Mouse (Mus musculus) liver, embryonic 14.5 days (tissue): ENCODE data around the gene Txndc15. TPM values are rescaled to one million over a fixed set of nuclear protein-coding genes. Genes with fewer than 3 reads are reported as not detected.
A peak's percentile ranks its signal among the peaks of the same experiment; 100 is the strongest.

Source experiments
- ATAC-seq: fragments of 200-750 bp; cut with Nextera tagmentation; 2 replicates; pipeline ENCODE4 v1.8.0; 2017; ENCODE audit warnings: moderate number of reproducible peaks, mild to moderate bottlenecking, moderate library complexity; ENCODE audit not compliant: insufficient read depth
- DNase-seq, 3 experiments: peaks; one replicate each; pipeline ENCODE4 v3.0.0-alpha.2; 2012 to 2013; ENCODE audit warnings: low read depth in 3 of 3, low spot score in 3 of 3
- H3K27ac ChIP-seq: fragments of 300-500 bp; sonication (generic); 2 replicates; pipeline ENCODE4 v1.5.1; 2014; ENCODE audit warnings: moderate library complexity, mild to moderate bottlenecking, control low read depth, inconsistent platforms
- H3K27me3 ChIP-seq: fragments of 300-500 bp; sonication (generic); 2 replicates; pipeline ENCODE4 v1.6.1; 2014; ENCODE audit warnings: mild to moderate bottlenecking, low read length, moderate library complexity; ENCODE audit not compliant: control insufficient read depth, insufficient read depth
- H3K36me3 ChIP-seq: fragments of 300-500 bp; sonication (generic); replicated peaks from 2 replicates; pipeline ENCODE4 v1.6.1; 2014; ENCODE audit warnings: low read depth; ENCODE audit not compliant: control insufficient read depth, insufficient read depth
- H3K4me1 ChIP-seq, 2 experiments: fragments of 200-500 bp in 1 of 2; fragments of 300-500 bp in 1 of 2; sonication (generic) in 1 of 2; replicated peaks; 2 replicates each; pipeline ENCODE4 v1.6.1; 2012 to 2014; ENCODE audit warnings: antibody characterized with exemption in 1 of 2, inconsistent platforms in 1 of 2, low read length in 1 of 2; ENCODE audit not compliant: control insufficient read depth in 2 of 2, insufficient read depth in 2 of 2
- H3K4me2 ChIP-seq: fragments of 300-500 bp; sonication (generic); 2 replicates; pipeline ENCODE4 v1.6.1; 2014; ENCODE audit warnings: low read depth, mild to moderate bottlenecking, control low read depth, moderate library complexity
- H3K4me3 ChIP-seq, 2 experiments: fragments of 200-500 bp in 1 of 2; fragments of 300-500 bp in 1 of 2; sonication (generic) in 1 of 2; 2 replicates each; pipeline ENCODE4 v1.5.1; 2012 to 2014; ENCODE audit warnings: low read depth in 2 of 2, low read length in 2 of 2, mild to moderate bottlenecking in 2 of 2, control low read depth in 1 of 2, inconsistent platforms in 1 of 2, moderate library complexity in 1 of 2; ENCODE audit not compliant: insufficient read depth in 1 of 2
- H3K9ac ChIP-seq: fragments of 300-500 bp; sonication (generic); replicated peaks from 2 replicates; pipeline ENCODE4 v1.6.1; 2014; ENCODE audit warnings: mild to moderate bottlenecking, control low read depth, moderate library complexity
- H3K9me3 ChIP-seq: fragments of 300-500 bp; sonication (generic); 2 replicates; pipeline ENCODE4 v1.6.1; 2016; ENCODE audit warnings: low read length, mixed read lengths; ENCODE audit not compliant: control insufficient read depth
- CTCF ChIP-seq: IDR thresholded peaks from 2 replicates; pipeline ENCODE4 v1.5.1; 2016; ENCODE audit warnings: antibody characterized with exemption, low read depth, control low read depth
- EP300 ChIP-seq: IDR thresholded peaks from 2 replicates; pipeline ENCODE4 v1.6.1; 2016; ENCODE audit warnings: antibody characterized with exemption, low read depth
- WGBS: fragments of 180-500 bp; shearing (Covaris S2); extraction: QIAGEN DNeasy Blood & Tissue Kit; methylation state at CpG from one replicate; pipeline ENCODE4 v1.1.7; 2014; ENCODE audit not compliant: insufficient replicate concordance; 5-methylcytosine and 5-hydroxymethylcytosine counted together
- polyA plus RNA-seq, 2 experiments: library from polyadenylated mRNA; depleted of rRNA in 1 of 2; stranded (reverse) in 1 of 2; unstranded in 1 of 2; fragments of >200 nt; fragmentation: Nextera tagmentation in 1 of 2; extraction: Ambion mirVana in 1 of 2; gene quantifications; 2 replicates each; pipeline versions ENCODE4 v1.2.1 to v1.2.3; 2012 to 2014

Txndc15 gene
- polyA plus RNA-seq, 2 experiments: 10.4 to 28.5 TPM

DNA sequence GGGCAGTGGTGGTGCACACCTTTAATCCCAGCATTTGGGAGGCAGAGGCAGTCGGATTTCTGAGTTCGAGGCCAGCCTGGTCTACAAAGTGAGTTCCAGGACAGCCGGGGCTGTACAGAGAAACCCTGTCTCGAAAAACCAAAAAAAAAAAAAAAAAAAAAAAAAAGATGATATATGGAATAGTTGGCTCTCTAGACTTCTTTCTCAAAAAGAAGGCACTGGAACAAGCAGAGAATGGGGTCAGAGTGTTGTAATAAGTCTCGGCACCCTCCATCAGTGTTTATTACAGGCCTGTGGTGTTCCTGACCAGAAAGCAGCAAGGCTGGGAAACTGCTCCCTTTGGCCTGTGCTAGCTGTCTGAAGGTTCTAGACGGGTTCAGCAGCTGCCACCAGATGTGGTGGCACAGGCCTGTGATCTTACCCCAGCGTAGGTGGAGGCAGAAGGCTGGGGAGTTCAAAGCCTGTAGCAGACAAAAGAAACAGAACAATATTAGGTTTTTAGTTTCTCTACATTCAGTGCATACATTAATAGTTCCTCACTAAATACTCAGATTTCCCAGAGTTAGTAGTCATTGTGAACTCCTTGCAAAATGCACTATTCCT lies 1.6 kb downstream of the Txndc15 start:
- no peak overlapping the region for H3K4me2 ChIP-seq
- 86% methylated on average over 7 of the region's 7 CpGs for WGBS
- no peak for ATAC-seq

DNA sequence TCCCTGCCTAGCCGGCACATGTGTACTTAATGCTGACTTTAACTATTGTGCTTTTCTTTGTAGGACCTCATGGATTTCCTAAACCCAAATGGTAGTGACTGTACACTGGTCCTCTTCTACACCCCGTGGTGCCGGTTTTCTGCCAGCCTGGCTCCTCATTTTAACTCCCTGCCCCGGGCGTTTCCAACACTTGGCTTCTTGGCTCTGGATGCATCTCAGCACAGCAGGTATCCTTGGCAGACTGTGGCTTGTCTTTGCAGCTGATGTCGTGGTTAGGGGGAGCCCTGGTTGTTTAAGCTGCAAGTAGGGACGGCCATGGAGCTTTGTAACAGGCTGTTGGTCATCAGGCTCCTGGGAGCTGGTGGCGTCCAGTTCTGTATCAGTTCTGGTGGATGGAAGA lies 7.1 kb downstream of the Txndc15 start:
- 73% methylated on average over 8 of the region's 8 CpGs for WGBS
- DNase-seq (no peak), ATAC-seq (no peak)
- no peak overlapping the region for H3K9ac ChIP-seq
- peaks cover 2 to 4% of the 10 kb centered on the region in 2 experiments; a peak in 2 of 4 replicates for H3K4me1 ChIP-seq
- no peaks in the 10 kb centered on the region for H3K9me3 ChIP-seq
- no peak overlapping the region for H3K4me3 ChIP-seq
- H3K36me3 ChIP-seq: no peaks in the 10 kb centered on the region
- H3K27me3 ChIP-seq: no peaks in the 10 kb centered on the region
- no peak for TF ChIP-seq EP300
- no peak for TF ChIP-seq CTCF
- no peak overlapping the region for H3K4me2 ChIP-seq
- no peak overlapping the region for H3K27ac ChIP-seq

More for the DNA sequence above, 1.6 kb downstream of the Txndc15 start:
- peaks cover 6 to 9% of the 10 kb centered on the region in 2 experiments; a peak in 1 of 4 replicates for H3K4me1 ChIP-seq
- no peak overlapping the region for H3K4me3 ChIP-seq
- H3K9me3 ChIP-seq: no peaks in the 10 kb centered on the region
- TF ChIP-seq CTCF: no peak
- no peak for TF ChIP-seq EP300
- no peak for DNase-seq
- no peak overlapping the region for H3K27ac ChIP-seq
- H3K27me3 ChIP-seq: no peaks in the 10 kb centered on the region
- H3K36me3 ChIP-seq: no peaks in the 10 kb centered on the region
- no peak overlapping the region for H3K9ac ChIP-seq

DNA sequence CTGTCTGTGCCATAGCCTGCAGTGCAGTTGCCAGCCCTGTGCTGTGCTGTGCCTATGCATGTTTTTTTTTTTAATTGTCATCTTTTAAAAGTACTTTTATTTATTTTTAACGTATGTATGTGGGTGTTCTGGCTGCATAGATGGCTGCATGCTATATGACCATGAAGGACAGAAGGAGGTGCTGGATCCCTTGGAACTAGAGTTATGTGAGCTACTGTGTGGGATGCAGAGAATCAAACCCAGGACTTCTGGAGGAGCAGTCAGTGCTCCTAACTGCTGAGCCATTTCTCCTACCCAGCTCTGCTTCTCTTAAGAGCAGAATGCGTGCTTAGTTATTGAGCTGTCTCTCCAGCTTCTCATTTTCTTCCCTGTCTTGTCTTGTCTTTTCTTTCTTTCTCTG lies 7.5 kb downstream of the Txndc15 start:
- no peak for ATAC-seq
- Histone ChIP-seq H3K4me2 (no peak overlapping the region), H3K4me1 (peaks cover 2 to 5% of the 10 kb centered on the region in 2 experiments; a peak in 2 of 4 replicates), H3K4me3 (no peak overlapping the region), H3K9me3 (no peaks in the 10 kb centered on the region), H3K9ac (no peak overlapping the region), H3K36me3 (no peaks in the 10 kb centered on the region), H3K27ac (no peak overlapping the region), H3K27me3 (no peaks in the 10 kb centered on the region)
- TF ChIP-seq EP300: no peak
- no peak for TF ChIP-seq CTCF
- no peak for DNase-seq
- 75% methylated on average over 2 of the region's 2 CpGs for WGBS

DNA sequence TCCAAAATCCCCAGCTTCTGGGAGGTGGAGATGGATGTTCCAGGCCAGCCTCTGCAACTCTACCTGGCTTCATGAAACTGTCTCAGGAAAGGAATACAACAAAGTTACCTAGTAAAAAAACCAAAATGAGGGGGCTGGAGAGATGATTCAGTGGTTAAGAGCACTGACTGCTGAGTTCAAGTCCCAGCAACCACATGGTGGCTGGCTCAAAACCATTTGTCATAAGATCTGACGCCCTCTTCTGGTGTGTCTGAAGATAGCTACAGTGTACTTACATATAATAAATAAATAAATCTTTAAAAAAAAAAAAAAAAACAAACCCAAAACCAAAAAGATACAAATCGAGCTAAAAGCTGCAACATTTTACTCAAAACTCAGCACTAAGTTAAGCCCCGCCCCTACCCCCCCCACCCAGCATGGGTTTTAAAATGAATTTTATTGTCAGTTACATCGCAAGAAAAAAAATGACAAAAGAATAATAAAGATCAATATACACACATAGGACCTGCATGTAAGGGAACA lies 12.2 kb downstream of the Txndc15 start:
- Histone ChIP-seq H3K27ac (peak overlapping the region; percentile 94), H3K9ac (peak overlapping the region; percentile 93), H3K4me1 (peaks cover 2 to 5% of the 10 kb centered on the region in 2 experiments; a peak in 2 of 4 replicates), H3K4me3 (peak overlapping the region; percentile 82 to 84), H3K4me2 (peak overlapping the region; percentile 86), H3K27me3 (no peaks in the 10 kb centered on the region), H3K36me3 (no peaks in the 10 kb centered on the region), H3K9me3 (no peaks in the 10 kb centered on the region)
- DNase-seq (no peak), ATAC-seq (no peak)
- WGBS: 2% methylated on average over 4 of the region's 4 CpGs
- TF ChIP-seq CTCF: no peak; the same call in 1 of the 2 replicates
- TF ChIP-seq EP300: no peak

DNA sequence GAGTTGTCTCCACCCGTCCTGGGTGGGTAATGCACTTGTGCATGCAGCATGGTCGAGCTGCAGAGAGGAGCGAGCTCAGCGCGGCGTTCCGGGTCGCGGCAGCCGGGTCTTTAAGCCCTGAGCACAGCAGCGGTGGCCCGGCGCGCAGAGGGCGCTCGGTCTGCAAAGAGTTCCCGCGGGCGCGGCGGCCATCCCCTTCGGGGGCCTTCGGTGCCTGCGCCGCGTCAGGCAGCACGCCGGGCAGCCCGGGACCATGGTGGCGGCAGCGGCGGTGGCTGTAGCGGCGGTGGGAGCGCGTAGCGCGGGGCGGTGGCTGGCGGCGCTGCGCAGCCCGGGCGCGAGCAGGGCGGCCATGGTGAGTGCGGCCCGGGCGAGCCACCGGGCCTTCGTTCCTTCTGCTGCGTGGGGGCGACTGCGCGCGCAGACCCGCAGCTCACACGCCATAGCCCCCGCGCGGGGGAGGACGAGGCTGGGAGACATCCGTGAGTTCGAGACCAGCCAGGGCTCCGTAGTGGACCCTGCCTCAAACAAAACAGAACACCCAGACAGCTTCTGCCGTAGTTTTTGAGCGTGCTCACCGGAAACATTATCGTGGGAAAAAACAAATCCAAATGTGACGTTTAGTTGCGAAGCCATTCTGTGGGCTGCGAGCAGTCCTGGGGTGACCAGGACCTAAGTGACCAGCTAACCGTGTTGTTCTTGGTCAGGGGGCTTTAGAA lies 12.8 kb downstream of the Txndc15 start, which contains the start of gene Pcbd2:
Gene Pcbd2, plus strand, starts transcription at position 249 of the 719 bp plus-strand sequence.
- H3K27me3 ChIP-seq: no peaks in the 10 kb centered on the region
- DNase-seq: peak; percentile 65 to 76 (median 73)
- peak within 1 kb of the TSS; percentile 82 to 84 for H3K4me3 ChIP-seq
- peak within 1 kb of the TSS; percentile 86 for H3K4me2 ChIP-seq
- TF ChIP-seq EP300 (no peak), CTCF (no peak)
- peaks cover 2 to 7% of the 10 kb centered on the region in 2 experiments; a peak in 2 of 4 replicates for H3K4me1 ChIP-seq
- no peaks in the 10 kb centered on the region for H3K36me3 ChIP-seq
- WGBS: under 1% methylated on average over 73 of the region's 73 CpGs
- ATAC-seq: peak; percentile 89
- peak within 1 kb of the TSS; percentile 93 for H3K9ac ChIP-seq
- peak within 1 kb of the TSS; percentile 94 for H3K27ac ChIP-seq
- H3K9me3 ChIP-seq: no peaks in the 10 kb centered on the region
